ENCODE assay signal across 8 mouse cellular contexts in genomic region chr5:125081318-125082101, GRCm38 (mm10).
DNase-seq lines count a peak whose midpoint lies in the region; ATAC-seq lines count a peak whose summit lies in the region.

No protein-coding gene starts in this region.

- peaks cover 15% of the 10 kb centered on the region for H3K4me1 ChIP-seq in forebrain, embryonic 10.5 days
- peaks cover 17% of the 10 kb centered on the region; the same call in 1 of the 2 replicates for H3K4me1 ChIP-seq in heart, embryonic 11.5 days (ENCODE audit: control insufficient read depth, insufficient read depth, low read length)
- H3K4me1 ChIP-seq in kidney, embryonic 15.5 days, result peaks cover 17% of the 10 kb centered on the region
- H3K4me1 ChIP-seq in liver, embryonic 16.5 days (ENCODE audit: control insufficient read depth, low read depth, low read length), result no peaks in the 10 kb centered on the region; the same call in 1 of the 2 replicates

- 0 out of 2 replicates have a peak, but pooled peaks have one; percentile 11 for ATAC-seq in heart, embryonic 11.5 days (replicated peaks; ENCODE audit: insufficient number of reproducible peaks, low FRiP score, low TSS enrichment)
- peak; percentile 71 for ATAC-seq in kidney, embryonic 15.5 days (replicated peaks; ENCODE audit: low FRiP score)
- peak; percentile 33; the same call in 1 of the 2 replicates for ATAC-seq in liver, embryonic 16.5 days (ENCODE audit: low read depth)
- ATAC-seq in granulocyte monocyte progenitor cell, adult 5-6 weeks (replicated peaks; ENCODE audit: poor library complexity, severe bottlenecking), result no peak

- no peak overlapping the region for H3K4me3 ChIP-seq in forebrain, embryonic 10.5 days
- H3K4me3 ChIP-seq in heart, embryonic 11.5 days (ENCODE audit: low read depth, low read length), result no peak overlapping the region
- no peak overlapping the region for H3K4me3 ChIP-seq in kidney, embryonic 15.5 days (replicated peaks)
- no peak overlapping the region for H3K4me3 ChIP-seq in liver, embryonic 16.5 days (ENCODE audit: low read depth, low read length)

- H3K27me3 ChIP-seq in forebrain, embryonic 10.5 days (ENCODE audit: poor library complexity, severe bottlenecking), result no peaks in the 10 kb centered on the region
- no peaks in the 10 kb centered on the region for H3K27me3 ChIP-seq in heart, embryonic 11.5 days (ENCODE audit: control insufficient read depth, insufficient read depth, low read length)
- no peaks in the 10 kb centered on the region for H3K27me3 ChIP-seq in kidney, embryonic 15.5 days
- no peaks in the 10 kb centered on the region for H3K27me3 ChIP-seq in liver, embryonic 16.5 days (ENCODE audit: control insufficient read depth, insufficient read depth, low read depth, low read length)

- peaks cover 100% of the 10 kb centered on the region for H3K36me3 ChIP-seq in forebrain, embryonic 10.5 days (replicated peaks)
- H3K36me3 ChIP-seq in heart, embryonic 11.5 days (ENCODE audit: control insufficient read depth, insufficient read depth, low read length), result peaks cover 53% of the 10 kb centered on the region
- H3K36me3 ChIP-seq in kidney, embryonic 15.5 days, result peaks cover 93% of the 10 kb centered on the region
- H3K36me3 ChIP-seq in liver, embryonic 16.5 days (ENCODE audit: control insufficient read depth, insufficient read depth), result no peaks in the 10 kb centered on the region; the same call in none of the 2 replicates

- WGBS in forebrain, embryonic 10.5 days, result 84% methylated on average over 21 of the region's 21 CpGs
- 68% methylated on average over 21 of the region's 21 CpGs for WGBS in heart, embryonic 11.5 days (ENCODE audit: insufficient replicate concordance)
- WGBS in kidney, embryonic 15.5 days, result 56% methylated on average over 21 of the region's 21 CpGs
- WGBS in liver, embryonic 16.5 days (ENCODE audit: insufficient replicate concordance), result 71% methylated on average over 21 of the region's 21 CpGs

- no peak overlapping the region for H3K9ac ChIP-seq in heart, embryonic 11.5 days (ENCODE audit: low read depth, low read length)
- 0 out of 2 replicates have a peak overlapping the region, but pooled peaks have one; percentile 8 for H3K9ac ChIP-seq in kidney, embryonic 15.5 days
- H3K9ac ChIP-seq in liver, embryonic 16.5 days (ENCODE audit: low read depth, low read length), result no peak overlapping the region

- H3K4me2 ChIP-seq in heart, embryonic 11.5 days, result no peak overlapping the region
- H3K4me2 ChIP-seq in kidney, embryonic 15.5 days, result no peak overlapping the region
- no peak overlapping the region for H3K4me2 ChIP-seq in liver, embryonic 16.5 days (ENCODE audit: low read depth, low read length)

- peak; percentile 57 for DNase-seq in right cerebral cortex, adult 18-20 months
- no peak for DNase-seq in right cerebral cortex, postnatal 25 days
- DNase-seq in forebrain, embryonic 10.5 days (ENCODE audit: extremely low spot score, low spot score), result no peak
- peak; percentile 67 for DNase-seq in ovary, postnatal 10 days (ENCODE audit: low spot score)

- H3K9me3 ChIP-seq in forebrain, embryonic 10.5 days, result no peaks in the 10 kb centered on the region
- no peaks in the 10 kb centered on the region for H3K9me3 ChIP-seq in heart, embryonic 11.5 days (replicated peaks; ENCODE audit: control insufficient read depth, low read length)
- H3K9me3 ChIP-seq in kidney, embryonic 15.5 days (replicated peaks), result no peaks in the 10 kb centered on the region
- no peaks in the 10 kb centered on the region for H3K9me3 ChIP-seq in liver, embryonic 16.5 days (replicated peaks; ENCODE audit: control insufficient read depth, low read length)

- peak overlapping the region; percentile 71 for H3K27ac ChIP-seq in forebrain, embryonic 10.5 days
- H3K27ac ChIP-seq in heart, embryonic 11.5 days (ENCODE audit: low read depth, low read length), result peak overlapping the region; percentile 47
- peak overlapping the region; percentile 78 for H3K27ac ChIP-seq in kidney, embryonic 15.5 days
- no peak overlapping the region for H3K27ac ChIP-seq in liver, embryonic 16.5 days (ENCODE audit: low read length)

Comparison
In these comparisons a context has a peak if more than half of its experiments do, and no peak if none do; other contexts are left out.
1. DNase-seq: peak in right cerebral cortex, adult 18-20 months (single experiment) and ovary, postnatal 10 days (single experiment); none in right cerebral cortex, postnatal 25 days (single experiment) and forebrain, embryonic 10.5 days (single experiment).